ENCODE assay signal across 22 mouse cellular contexts in genomic region chr4:33075776-33076524, GRCm38 (mm10). TPM values are rescaled to one million over a fixed set of nuclear protein-coding genes. Genes with fewer than 3 reads are reported as not detected.
DNase-seq lines count a peak whose midpoint lies in the region; ATAC-seq lines count a peak whose summit lies in the region.
"Had no signal": no experiment of that assay in that cellular context is flagged by ENCODE, and none has a peak within 500 bp of the region (broad histone marks: within the 10 kb centered on the region; RNA-seq: fewer than 3 reads in every experiment).

No protein-coding gene starts in this region.

- WGBS in hindbrain, embryonic 14.5 days, result 85% methylated on average over 5 of the region's 5 CpGs

- H3K4me2 ChIP-seq in hindbrain, embryonic 14.5 days (replicated peaks), result no peak overlapping the region
- H3K4me2 ChIP-seq: embryonic facial prominence, embryonic 12.5 days; forebrain, embryonic 13.5 days; hindbrain, embryonic 12.5 days had no signal

- no peaks in the 10 kb centered on the region for H3K27me3 ChIP-seq in hindbrain, embryonic 14.5 days (ENCODE audit: control insufficient read depth, insufficient read depth, low read length)
- H3K27me3 ChIP-seq: embryonic facial prominence, embryonic 12.5 days; forebrain, embryonic 13.5 days; hindbrain, embryonic 12.5 days had no signal

- H3K27ac ChIP-seq in hindbrain, embryonic 14.5 days, result no peak overlapping the region
- H3K27ac ChIP-seq: embryonic facial prominence, embryonic 12.5 days; forebrain, embryonic 13.5 days; hindbrain, embryonic 12.5 days had no signal

- H3K9me3 ChIP-seq in hindbrain, embryonic 14.5 days (ENCODE audit: control insufficient read depth, low read length), result no peaks in the 10 kb centered on the region
- H3K9me3 ChIP-seq: embryonic facial prominence, embryonic 12.5 days; forebrain, embryonic 13.5 days; G1E; hindbrain, embryonic 12.5 days had no signal

- H3K36me3 ChIP-seq in hindbrain, embryonic 14.5 days (replicated peaks; ENCODE audit: control insufficient read depth, insufficient read depth), result no peaks in the 10 kb centered on the region
- H3K36me3 ChIP-seq: embryonic facial prominence, embryonic 12.5 days; G1E; hindbrain, embryonic 12.5 days had no signal

- peak; percentile 24 for DNase-seq in CD4-positive, CD25-positive, alpha-beta regulatory T cell, adult 2 months (ENCODE audit: low read depth, low spot score)
- peak; percentile 44 for DNase-seq in layer of hippocampus, adult 9-11 months
- no peak for DNase-seq in layer of hippocampus, adult 9-10 months (ENCODE audit: low spot score)
- DNase-seq in hindbrain, embryonic 14.5 days (ENCODE audit: low spot score), result no peak
- no peak for DNase-seq in thymus, postnatal 25 days
- DNase-seq: adrenal gland, postnatal 10 days; cerebellum, adult 11-12 months; cerebellum, adult 9-10 months; cerebellum, postnatal 25 days; forebrain, postnatal 0 days; gastrocnemius, postnatal 14 days; heart, postnatal 10 days; heart, postnatal 4 days had no signal

- H3K4me3 ChIP-seq in hindbrain, embryonic 14.5 days (replicated peaks; ENCODE audit: low read length), result no peak overlapping the region
- H3K4me3 ChIP-seq: embryonic facial prominence, embryonic 12.5 days; forebrain, embryonic 13.5 days; hindbrain, embryonic 12.5 days had no signal

- ATAC-seq in CD4-positive, CD25-positive, alpha-beta regulatory T cell, adult 4 months, result no peak
- ATAC-seq in granulocyte monocyte progenitor cell, adult 5-6 weeks (replicated peaks; ENCODE audit: poor library complexity, severe bottlenecking), result peak; percentile 37
- ATAC-seq in hindbrain, embryonic 14.5 days (ENCODE audit: low FRiP score), result no peak
- ATAC-seq: forebrain, embryonic 13.5 days; forebrain, postnatal 0 days; inflammation-experienced regulatory T-cells, adult 6 months; intestine, postnatal 0 days had no signal

- H3K4me1 ChIP-seq in hindbrain, embryonic 14.5 days (replicated peaks; ENCODE audit: control insufficient read depth, insufficient read depth, low read length), result no peaks in the 10 kb centered on the region
- H3K4me1 ChIP-seq: embryonic facial prominence, embryonic 12.5 days had no signal

- H3K9ac ChIP-seq in hindbrain, embryonic 14.5 days, result no peak overlapping the region
- H3K9ac ChIP-seq: embryonic facial prominence, embryonic 12.5 days; forebrain, embryonic 13.5 days; forebrain, postnatal 0 days; hindbrain, embryonic 12.5 days had no signal

RNA-seq across cellular contexts. Expression of gene Gabrr2, which starts 13.2 kb away (rescaled TPM):
- polyA plus RNA-seq in CD4-positive, CD25-positive, alpha-beta regulatory T cell, adult 4 months (2017; shearing (Covaris generic)), result 10 to 100 TPM; 24.2 to 27.1 TPM
- not detected in 2 replicates for total RNA-seq in granulocyte monocyte progenitor cell, adult 5-6 weeks (2014; fragmentation: Nextera tagmentation)
- not detected in 2 replicates for total RNA-seq in granulocyte monocyte progenitor cell, adult 5-6 weeks (2017)
- polyA plus RNA-seq in hindbrain, embryonic 14.5 days (2014; fragmentation: Nextera tagmentation; extraction: Ambion mirVana), result 0.50 and 0.94 TPM in 2 replicates
- total RNA-seq: adrenal gland, postnatal 4 days; forebrain, postnatal 0 days; heart, postnatal 4 days had no signal
- polyA plus RNA-seq: forebrain, postnatal 0 days; G1E had no signal

RNA-seq across cellular contexts. Expression of gene Ube2j1, which starts 44.7 kb away (rescaled TPM):
- polyA plus RNA-seq in CD4-positive, CD25-positive, alpha-beta regulatory T cell, adult 4 months (2017; shearing (Covaris generic)), result 10 to 100 TPM; 35.2 to 37.1 TPM
- 40.3 and 41.6 TPM in 2 replicates for total RNA-seq in granulocyte monocyte progenitor cell, adult 5-6 weeks (2014; fragmentation: Nextera tagmentation)
- total RNA-seq in granulocyte monocyte progenitor cell, adult 5-6 weeks (2017), result 51.5 and 52.6 TPM in 2 replicates
- 78.3 and 89.3 TPM in 2 replicates for polyA plus RNA-seq in hindbrain, embryonic 14.5 days (2014; fragmentation: Nextera tagmentation; extraction: Ambion mirVana)

RNA-seq across cellular contexts. Expression of gene Gabrr1, which starts 56.4 kb away (rescaled TPM):
- not detected for polyA plus RNA-seq in CD4-positive, CD25-positive, alpha-beta regulatory T cell, adult 4 months (2017; shearing (Covaris generic))
- total RNA-seq in granulocyte monocyte progenitor cell, adult 5-6 weeks (2014; fragmentation: Nextera tagmentation), result not detected in 2 replicates
- total RNA-seq in granulocyte monocyte progenitor cell, adult 5-6 weeks (2017), result not detected in 2 replicates
- polyA plus RNA-seq in hindbrain, embryonic 14.5 days (2014; fragmentation: Nextera tagmentation; extraction: Ambion mirVana), result 0.23 and 0.24 TPM in 2 replicates
- total RNA-seq: gastrocnemius, postnatal 14 days had no signal
- polyA plus RNA-seq: forebrain, embryonic 13.5 days; G1E; hindbrain, embryonic 12.5 days; inflammation-experienced regulatory T-cells, adult 6 months had no signal

Comparison
In these comparisons a context has a peak if more than half of its experiments do, and no peak if none do; other contexts are left out.
1. DNase-seq: peak in CD4-positive, CD25-positive, alpha-beta regulatory T cell, adult 2 months (single experiment) and layer of hippocampus, adult 9-11 months (single experiment); none in layer of hippocampus, adult 9-10 months (single experiment), hindbrain, embryonic 14.5 days (single experiment) and thymus, postnatal 25 days (single experiment).
2. RNA of gene Gabrr2, which starts 13.2 kb away (polyA plus RNA-seq): 24.2 to 27.1 TPM in CD4-positive, CD25-positive, alpha-beta regulatory T cell, adult 4 months; 0.50 to 0.94 TPM in hindbrain, embryonic 14.5 days; every median in the first group is over 10 times any median in the second.